Mouse (Mus musculus): Measurements from ENCODE around the gene Dctn3. TPM values are rescaled to one million over a fixed set of nuclear protein-coding genes. Genes with fewer than 3 reads are reported as not detected.
A peak's percentile ranks its signal among the peaks of the same experiment; 100 is the strongest.

Gene Dctn3
- total RNA-seq, 2 experiments from 2014 or later: 85.9 to 92.3 TPM

GRCm38 (mm10) chr4:41739260-41739659 lies 16.3 kb upstream of the Dctn3 start:
- intact Hi-C loops (cut with DNase I): no loop called here

GRCm38 (mm10) chr4:41738256-41738603 lies 15.3 kb upstream of the Dctn3 start:
- DNase-seq: no peak
- intact Hi-C loops (cut with DNase I): no loop called here

More at GRCm38 (mm10) chr4:41739260-41739659, 16.3 kb upstream of the Dctn3 start:
- DNase-seq: no peak

GRCm38 (mm10) chr4:41737602-41738255 lies 14.8 kb upstream of the Dctn3 start:
- intact Hi-C loops (cut with DNase I): loop anchor here (1.0 kb wide), 1 partner anchor 22 kb away; no protein-coding TSS in a partner anchor

GRCm38 (mm10) chr4:41731052-41731765 lies 8.2 kb upstream of the Dctn3 start, which contains the start of gene Arid3c:
TSS of gene Arid3c (minus strand) at chr4:41731142.
- DNase-seq: no peak
- intact Hi-C loops (cut with DNase I): no loop called here

More at GRCm38 (mm10) chr4:41737602-41738255, 14.8 kb upstream of the Dctn3 start:
- DNase-seq: peak; percentile 84 to 89

GRCm38 (mm10) chr4:41726826-41727621 lies 4.1 kb upstream of the Dctn3 start:
- intact Hi-C loops (cut with DNase I): no loop called here
- DNase-seq: no peak

- DNase-seq: no peak
- intact Hi-C loops (cut with DNase I): no loop called here
Observed at GRCm38 (mm10) chr4:41716834-41717233, 6.1 kb downstream of the Dctn3 start.

GRCm38 (mm10) chr4:41715596-41715995 lies 7.4 kb downstream of the Dctn3 start:
- peak; percentile 35 to 61 for DNase-seq
- intact Hi-C loops (cut with DNase I): loop anchor here (1.0 kb wide), 1 partner anchor 22 kb away; no protein-coding TSS in a partner anchor

- DNase-seq: no peak
- intact Hi-C loops (cut with DNase I): loop anchor here (1.0 kb wide), 1 partner anchor 22 kb away; no protein-coding TSS in a partner anchor
Observed at GRCm38 (mm10) chr4:41715082-41715481, 7.9 kb downstream of the Dctn3 start.

- intact Hi-C loops (cut with DNase I): no loop called here
- DNase-seq: peak; percentile 75 to 83
Observed at GRCm38 (mm10) chr4:41714276-41714675, 8.7 kb downstream of the Dctn3 start.

GRCm38 (mm10) chr4:41713197-41714067 lies 9.5 kb downstream of the Dctn3 start, which contains the start of gene Rpp25l:
TSS of gene Rpp25l (minus strand) at chr4:41713534.
- DNase-seq: peak; percentile 90 to 92
- intact Hi-C loops (cut with DNase I): no loop called here

- DNase-seq: peak; percentile 28 to 48
- intact Hi-C loops (cut with DNase I): no loop called here
Observed at GRCm38 (mm10) chr4:41712421-41713196, 10.4 kb downstream of the Dctn3 start.

GRCm38 (mm10) chr4:41711705-41712375 lies 11.1 kb downstream of the Dctn3 start:
- DNase-seq: no peak
- intact Hi-C loops (cut with DNase I): no loop called here

- intact Hi-C loops (cut with DNase I): no loop called here
Observed at GRCm38 (mm10) chr4:41710229-41710628, 12.7 kb downstream of the Dctn3 start.

GRCm38 (mm10) chr4:41708192-41708745 lies 14.7 kb downstream of the Dctn3 start:
- intact Hi-C loops (cut with DNase I): loop anchor here (1.0 to 10.0 kb wide), 5 partner anchors 53 to 239 kb away; no protein-coding TSS in a partner anchor

More at GRCm38 (mm10) chr4:41710229-41710628, 12.7 kb downstream of the Dctn3 start:
- no peak for DNase-seq

GRCm38 (mm10) chr4:41707011-41707535 lies 15.9 kb downstream of the Dctn3 start:
- DNase-seq: peak; percentile 67 to 72
- intact Hi-C loops (cut with DNase I): loop anchor here (5.0 to 10.0 kb wide), 3 partner anchors 52 to 182 kb away; no protein-coding TSS in a partner anchor

More at GRCm38 (mm10) chr4:41708192-41708745, 14.7 kb downstream of the Dctn3 start:
- DNase-seq: peak; percentile 55 to 80

- DNase-seq: no peak
- intact Hi-C loops (cut with DNase I): loop anchor here (5.0 to 10.0 kb wide), 3 partner anchors 51 to 181 kb away; no protein-coding TSS in a partner anchor
Observed at GRCm38 (mm10) chr4:41705922-41706754, 16.8 kb downstream of the Dctn3 start.

GRCm38 (mm10) chr4:41704651-41705050 lies 18.3 kb downstream of the Dctn3 start:
- DNase-seq: no peak
- intact Hi-C loops (cut with DNase I): loop anchor here (5.0 to 10.0 kb wide), 3 partner anchors 50 to 180 kb away; no protein-coding TSS in a partner anchor

All from heart, postnatal 10 days (tissue).